Mouse (Mus musculus) bone marrow, adult 2 months (tissue): Measurements from ENCODE around the gene Gfi1b.

Experiments
- CTCF ChIP-seq: fragments of 200-500 bp; IDR thresholded peaks from 2 replicates; pipeline ENCODE4 v1.5.1; 2011; ENCODE audit warnings: low read length, control low read depth; ENCODE audit not compliant: control insufficient read depth, insufficient read depth
- POLR2A ChIP-seq: fragments of 200-500 bp; IDR thresholded peaks from 2 replicates; pipeline ENCODE4 v1.6.1; 2011; ENCODE audit warnings: low read depth, mild to moderate bottlenecking, control low read depth, low read length, borderline replicate concordance; ENCODE audit not compliant: control insufficient read depth

DNA sequence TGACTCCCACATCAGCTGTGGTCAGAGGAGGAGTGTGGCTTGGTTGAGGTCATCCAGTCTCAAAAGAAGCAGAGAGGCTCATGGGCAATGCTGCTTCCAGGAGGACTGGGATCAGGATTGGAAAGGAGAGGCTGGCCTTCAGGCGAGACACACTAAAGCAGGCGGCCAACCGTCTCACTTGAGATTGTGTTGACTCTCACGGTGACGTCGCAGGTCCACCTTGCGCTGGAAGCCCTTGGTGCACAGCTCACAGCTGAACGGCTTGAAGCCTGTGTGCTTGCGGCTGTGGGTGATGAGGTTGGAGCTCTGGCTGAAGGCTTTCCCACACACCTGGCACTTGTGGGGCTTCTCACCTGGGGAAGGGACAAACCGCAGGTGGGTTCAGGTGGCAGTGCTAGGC lies 11.9 kb downstream of the Gfi1b start:
- TF ChIP-seq CTCF (no peak), POLR2A (no peak)
